Mouse (Mus musculus): ENCODE results near the gene Rflna. TPM values are rescaled to one million over a fixed set of nuclear protein-coding genes. Genes with fewer than 3 reads are reported as not detected.

Gene Rflna
- polyA plus RNA-seq (2015; fragmentation: Nextera tagmentation; extraction: Ambion mirVana) = 24.8 and 34.6 TPM in 2 replicates

DNA sequence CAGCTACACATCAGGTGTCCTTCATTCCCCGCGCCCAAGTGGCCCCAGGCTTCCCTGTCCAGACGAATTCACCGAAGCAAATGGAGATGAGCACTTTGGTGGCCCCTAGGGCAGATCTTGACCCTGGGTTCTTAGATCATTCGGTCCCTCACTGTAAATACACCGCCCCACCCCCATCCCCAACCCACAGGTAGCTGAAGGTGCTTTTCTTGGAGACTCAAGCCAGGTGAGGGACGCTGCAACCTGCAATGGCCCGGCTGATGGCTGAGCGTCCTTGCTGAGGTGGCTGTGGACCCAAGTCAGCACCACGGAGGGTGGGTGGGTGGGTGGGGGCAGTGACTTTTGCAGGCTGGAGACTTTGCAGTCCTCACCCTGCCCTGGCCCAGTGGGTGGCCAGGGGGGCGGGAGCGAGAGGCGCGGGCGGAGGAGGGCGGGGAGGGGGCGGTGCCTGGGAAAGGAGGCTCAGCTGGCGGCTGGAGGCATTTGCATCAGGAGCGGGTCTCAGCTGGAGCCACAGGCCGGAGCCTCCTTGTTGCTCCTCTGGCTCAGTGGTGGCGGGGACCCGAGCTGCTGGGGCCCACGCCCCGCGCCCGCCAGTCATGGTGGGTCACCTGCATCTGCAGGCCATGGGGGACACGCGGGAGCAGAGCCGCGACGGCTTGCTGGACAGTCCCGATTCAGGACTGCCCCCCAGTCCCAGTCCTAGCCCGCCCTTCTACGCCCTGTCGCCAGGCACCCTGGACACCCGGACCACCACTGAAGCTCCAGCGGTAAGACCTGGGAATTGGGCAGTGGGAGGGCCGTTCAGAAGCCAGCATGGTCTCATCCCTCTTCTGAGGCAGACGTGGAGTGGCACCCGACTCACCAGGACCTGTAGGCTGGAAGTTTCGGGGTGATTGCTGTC, at the start of gene Rflna:
Rflna (plus strand) TSS at position 253 of the 904 bp plus-strand sequence.
- H3K4me1 ChIP-seq = peaks cover 57% of the 10 kb centered on the region
- peak within 1 kb of the TSS; percentile 88 for H3K4me2 ChIP-seq
- H3K27ac ChIP-seq = no peak within 1 kb of the TSS
- H3K4me3 ChIP-seq = peak within 1 kb of the TSS; percentile 59
- WGBS = 2% methylated on average over 41 of the region's 41 CpGs
- H3K36me3 ChIP-seq = no peaks in the 10 kb centered on the region
- peak; percentile 48 for ATAC-seq (ENCODE audit: insufficient number of reproducible peaks, insufficient read depth, low FRiP score, low TSS enrichment, low read depth)
- peak within 1 kb of the TSS; percentile 78 for H3K9ac ChIP-seq
- H3K9me3 ChIP-seq = no peaks in the 10 kb centered on the region
- H3K27me3 ChIP-seq = peaks cover 22% of the 10 kb centered on the region

DNA sequence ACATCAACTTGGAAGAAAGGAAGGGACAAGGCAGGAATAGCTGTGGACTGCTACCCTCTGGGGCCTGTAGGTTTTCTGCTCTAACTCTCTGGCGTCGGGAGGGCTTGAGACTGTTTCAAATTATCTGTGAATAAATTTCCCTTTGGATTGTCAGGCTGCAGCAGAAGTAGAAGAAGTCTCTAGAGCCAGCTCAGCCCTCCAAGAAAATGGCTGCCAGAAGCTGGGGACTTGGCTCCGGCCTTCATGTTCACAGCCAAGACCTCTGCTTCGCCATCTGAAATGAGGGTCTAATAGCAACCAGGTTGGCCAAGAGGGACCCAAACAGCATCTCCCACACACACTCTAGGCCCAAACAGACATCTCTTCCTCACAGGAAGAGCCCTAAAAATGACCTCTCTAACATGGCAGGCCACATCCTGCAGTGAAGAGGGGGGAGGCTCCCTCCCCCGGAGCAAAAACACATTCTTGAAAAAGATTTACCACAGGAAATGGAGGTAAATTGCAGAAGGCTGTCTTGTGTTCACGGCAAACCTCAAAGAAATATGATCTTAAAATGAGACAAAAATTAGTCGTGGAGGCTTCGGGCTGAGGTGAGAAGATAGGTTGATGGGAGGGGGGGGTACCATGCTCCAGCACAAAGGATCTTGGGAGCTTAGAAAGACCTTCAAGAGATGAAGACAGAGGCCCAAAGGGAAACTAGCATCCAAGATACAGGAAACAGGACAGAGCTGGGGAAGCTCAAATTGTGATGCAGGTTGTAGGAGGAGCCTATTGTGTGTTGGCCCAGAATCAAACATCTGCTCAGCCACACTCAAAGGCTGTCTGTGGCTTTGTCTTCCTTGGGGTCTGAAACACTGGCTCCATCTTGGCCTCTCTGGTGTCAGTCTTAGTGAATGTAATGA, 48.4 kb upstream of the Rflna start:
- Histone ChIP-seq H3K27ac (peak overlapping the region; percentile 86), H3K9ac (no peak overlapping the region), H3K4me2 (no peak overlapping the region), H3K27me3 (no peaks in the 10 kb centered on the region), H3K36me3 (no peaks in the 10 kb centered on the region), H3K4me1 (peaks cover 55% of the 10 kb centered on the region), H3K9me3 (no peaks in the 10 kb centered on the region), H3K4me3 (no peak overlapping the region)
- WGBS = 26% methylated on average over 8 of the region's 8 CpGs
- ATAC-seq (ENCODE audit: insufficient number of reproducible peaks, insufficient read depth, low FRiP score, low TSS enrichment, low read depth) = no peak

DNA sequence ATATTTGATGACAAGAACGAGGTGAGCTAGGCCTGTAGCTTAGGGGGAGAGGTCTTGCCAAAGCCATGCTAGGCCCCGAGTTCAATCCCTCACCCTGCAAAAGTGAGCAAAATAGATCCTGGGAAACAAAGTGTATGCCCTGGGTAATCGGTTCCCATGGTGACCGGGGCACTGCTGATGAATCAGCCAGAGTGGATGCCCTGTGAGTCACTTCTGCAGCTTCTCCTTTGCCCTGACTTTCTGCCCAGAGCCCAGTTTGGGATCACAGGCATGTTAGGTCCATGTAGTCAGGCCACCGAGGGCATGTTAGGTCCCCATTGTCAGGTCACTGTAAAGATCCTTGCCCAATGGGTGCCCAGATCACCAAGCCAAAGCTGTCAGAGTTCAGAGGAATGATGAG, 45.5 kb upstream of the Rflna start:
- H3K4me2 ChIP-seq = no peak overlapping the region
- H3K9ac ChIP-seq = no peak overlapping the region
- H3K4me1 ChIP-seq = peaks cover 57% of the 10 kb centered on the region
- H3K36me3 ChIP-seq = no peaks in the 10 kb centered on the region
- no peak overlapping the region for H3K27ac ChIP-seq
- WGBS = 74% methylated on average over 5 of the region's 5 CpGs
- H3K27me3 ChIP-seq = no peaks in the 10 kb centered on the region
- H3K4me3 ChIP-seq = no peak overlapping the region
- ATAC-seq (ENCODE audit: insufficient number of reproducible peaks, insufficient read depth, low FRiP score, low TSS enrichment, low read depth) = no peak
- no peaks in the 10 kb centered on the region for H3K9me3 ChIP-seq

DNA sequence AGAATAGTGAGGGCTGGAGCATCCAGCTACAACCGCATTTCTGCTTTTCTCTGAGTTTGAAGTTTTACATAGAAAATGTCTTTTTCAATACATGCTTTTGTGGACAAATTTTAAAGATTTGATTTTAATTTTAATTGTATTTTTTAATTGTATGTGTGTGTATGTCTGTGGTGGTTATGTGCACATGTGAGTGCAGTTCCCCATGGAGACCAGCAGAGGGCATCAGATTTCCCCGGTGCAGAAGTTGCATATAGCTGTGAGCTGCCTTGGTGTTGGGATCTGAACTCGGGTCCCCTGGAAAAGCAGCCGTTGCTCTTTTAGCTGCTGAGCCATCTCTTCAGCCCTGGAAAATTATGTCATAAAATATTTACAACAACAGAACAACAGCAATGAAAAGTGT, 43.9 kb upstream of the Rflna start:
- H3K4me2 ChIP-seq = no peak overlapping the region
- peaks cover 59% of the 10 kb centered on the region for H3K4me1 ChIP-seq
- no peaks in the 10 kb centered on the region for H3K36me3 ChIP-seq
- no peak overlapping the region for H3K4me3 ChIP-seq
- no peaks in the 10 kb centered on the region for H3K27me3 ChIP-seq
- no peaks in the 10 kb centered on the region for H3K9me3 ChIP-seq
- no peak for ATAC-seq (ENCODE audit: insufficient number of reproducible peaks, insufficient read depth, low FRiP score, low TSS enrichment, low read depth)
- no peak overlapping the region for H3K9ac ChIP-seq
- WGBS = 97% methylated on average over 4 of the region's 4 CpGs
- H3K27ac ChIP-seq = no peak overlapping the region

DNA sequence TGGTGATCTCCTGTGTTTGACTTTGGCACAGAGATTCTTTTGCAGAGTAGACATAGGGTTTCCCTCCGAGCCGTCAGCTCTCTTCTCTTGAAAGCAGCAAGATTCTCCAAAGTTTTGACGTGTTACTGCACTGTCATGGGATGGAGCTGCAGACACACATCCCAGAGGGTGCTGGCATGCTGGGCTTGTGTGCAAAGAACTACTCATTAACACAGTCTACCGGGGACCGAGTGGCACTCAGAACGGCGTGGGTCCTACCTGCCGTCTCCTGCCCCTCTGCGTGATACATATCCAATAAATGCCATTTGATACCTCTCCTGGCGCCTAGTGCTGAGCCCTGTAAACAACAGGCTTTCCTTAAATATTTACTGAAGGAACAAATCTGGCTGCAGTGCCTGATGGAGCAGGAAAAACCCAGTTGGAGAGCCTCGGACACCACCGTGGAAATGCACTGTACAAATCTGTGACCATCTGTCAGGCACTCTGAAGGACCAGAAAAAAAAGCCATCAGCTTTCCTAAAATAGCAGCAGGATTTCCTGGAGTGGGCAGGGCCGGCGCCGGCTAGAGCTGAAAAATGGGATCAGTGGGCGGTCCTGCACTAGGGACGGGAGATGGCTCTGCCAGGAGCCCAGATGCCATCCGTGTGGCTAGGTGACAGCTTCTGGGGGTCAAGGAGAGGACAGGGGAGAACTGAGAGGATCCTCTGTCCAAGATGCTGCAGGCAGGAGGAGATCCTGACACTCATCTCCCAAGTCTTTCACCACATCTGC, 42.7 kb upstream of the Rflna start:
- Histone ChIP-seq H3K4me2 (peak overlapping the region; percentile 12), H3K9me3 (no peaks in the 10 kb centered on the region), H3K4me3 (no peak overlapping the region), H3K36me3 (no peaks in the 10 kb centered on the region), H3K9ac (no peak overlapping the region), H3K4me1 (peaks cover 51% of the 10 kb centered on the region), H3K27me3 (no peaks in the 10 kb centered on the region), H3K27ac (peak overlapping the region; percentile 76)
- ATAC-seq (ENCODE audit: insufficient number of reproducible peaks, insufficient read depth, low FRiP score, low TSS enrichment, low read depth) = no peak
- WGBS = 26% methylated on average over 18 of the region's 18 CpGs

DNA sequence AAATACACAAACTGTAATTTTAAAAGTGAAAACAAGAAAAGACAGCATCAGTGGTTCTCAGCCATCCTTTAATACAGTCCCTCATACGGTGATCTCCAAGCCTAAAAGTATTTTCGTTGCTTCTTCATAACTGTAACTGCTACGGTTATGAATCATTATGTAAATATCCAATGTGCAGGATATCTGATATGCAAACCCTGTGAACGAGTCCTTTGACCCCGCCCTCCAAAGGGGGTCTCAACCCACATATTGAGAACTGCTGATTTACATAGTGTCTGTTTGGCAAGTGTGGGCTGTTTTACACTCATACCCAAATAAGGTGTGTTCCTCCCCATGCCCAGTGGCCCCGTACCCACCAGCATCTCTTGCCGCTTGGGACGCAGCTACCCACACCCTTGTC, 41.6 kb upstream of the Rflna start:
- 77% methylated on average over 8 of the region's 8 CpGs for WGBS
- Histone ChIP-seq H3K27ac (no peak overlapping the region), H3K27me3 (no peaks in the 10 kb centered on the region), H3K36me3 (no peaks in the 10 kb centered on the region), H3K9me3 (no peaks in the 10 kb centered on the region), H3K4me3 (no peak overlapping the region), H3K4me2 (no peak overlapping the region), H3K9ac (no peak overlapping the region), H3K4me1 (peaks cover 51% of the 10 kb centered on the region)
- ATAC-seq (ENCODE audit: insufficient number of reproducible peaks, insufficient read depth, low FRiP score, low TSS enrichment, low read depth) = no peak

DNA sequence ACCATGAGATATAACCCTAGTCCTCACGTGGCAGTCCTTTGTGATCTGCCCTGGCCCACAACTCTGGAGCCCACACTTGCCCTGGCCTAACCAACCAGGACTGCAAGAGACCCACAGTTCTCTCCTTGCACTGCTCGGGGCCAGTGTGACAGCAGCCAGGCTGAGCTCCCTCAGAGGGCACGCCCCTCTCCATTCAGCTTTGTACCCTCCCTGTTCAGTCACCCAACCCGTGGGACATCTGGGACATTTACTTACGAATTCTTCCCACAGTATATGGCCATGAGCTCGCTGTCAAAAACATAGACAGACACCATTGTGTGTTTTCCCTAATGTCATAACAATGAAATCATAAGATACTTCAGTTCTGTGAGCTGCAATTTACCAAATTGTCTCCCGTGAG, 40.3 kb upstream of the Rflna start:
- Histone ChIP-seq H3K4me2 (no peak overlapping the region), H3K36me3 (no peaks in the 10 kb centered on the region), H3K4me1 (peaks cover 57% of the 10 kb centered on the region), H3K9me3 (no peaks in the 10 kb centered on the region), H3K27ac (peak overlapping the region; percentile 81; the same call in 1 of the 2 replicates), H3K27me3 (no peaks in the 10 kb centered on the region), H3K4me3 (no peak overlapping the region), H3K9ac (no peak overlapping the region)
- no peak for ATAC-seq (ENCODE audit: insufficient number of reproducible peaks, insufficient read depth, low FRiP score, low TSS enrichment, low read depth)
- WGBS = 62% methylated on average over 7 of the region's 7 CpGs

DNA sequence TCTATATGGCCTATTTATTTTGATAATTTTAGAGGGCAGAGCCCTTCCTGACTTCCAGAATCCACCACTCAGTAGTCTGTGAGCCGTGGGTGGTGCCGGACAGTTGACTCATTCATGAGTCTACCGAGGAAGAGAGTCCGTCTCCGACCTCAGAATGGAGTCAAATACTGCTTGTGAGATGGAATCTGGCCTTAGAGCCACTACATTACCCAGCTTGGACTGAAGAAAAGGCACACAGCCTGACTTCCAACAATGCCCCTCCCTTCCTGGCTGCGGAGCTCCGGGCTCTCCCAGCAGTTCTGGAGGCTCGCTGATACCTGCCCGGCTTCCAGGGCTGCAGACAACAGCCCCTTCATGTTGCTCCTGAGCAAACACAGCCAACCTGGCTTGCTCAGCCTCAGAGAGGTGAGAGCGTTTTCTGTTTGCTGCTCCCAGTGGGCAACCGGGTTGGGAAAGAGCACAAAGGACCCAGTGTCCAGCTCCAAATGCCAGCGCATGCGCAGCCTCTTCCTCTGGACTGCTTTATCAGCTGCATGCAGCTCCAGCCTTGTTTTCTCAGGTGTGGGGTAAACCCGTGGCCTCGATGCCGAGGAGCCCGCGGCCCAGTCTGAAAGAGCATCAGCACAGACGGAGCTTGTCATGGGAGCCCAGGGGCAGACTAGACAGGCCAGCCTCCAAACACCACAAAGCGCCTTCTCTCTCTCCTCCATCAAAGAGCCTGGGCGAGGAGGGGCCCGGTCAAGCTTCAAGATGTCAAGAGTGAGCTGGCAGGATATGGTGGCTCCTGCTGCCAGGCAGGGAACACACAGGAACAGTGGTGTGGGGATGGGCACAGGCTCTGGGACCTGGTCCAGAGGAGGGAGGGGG, 39.0 kb upstream of the Rflna start:
- H3K4me2 ChIP-seq = peak overlapping the region; percentile 53
- H3K4me1 ChIP-seq = peaks cover 57% of the 10 kb centered on the region
- peak overlapping the region; percentile 25 for H3K4me3 ChIP-seq
- peak overlapping the region; percentile 44 for H3K9ac ChIP-seq
- H3K27ac ChIP-seq = peak overlapping the region; percentile 81
- no peaks in the 10 kb centered on the region for H3K9me3 ChIP-seq
- no peaks in the 10 kb centered on the region for H3K27me3 ChIP-seq
- H3K36me3 ChIP-seq = no peaks in the 10 kb centered on the region
- 29% methylated on average over 22 of the region's 22 CpGs for WGBS
- ATAC-seq (ENCODE audit: insufficient number of reproducible peaks, insufficient read depth, low FRiP score, low TSS enrichment, low read depth) = peak; percentile 32; the same call in 1 of the 2 replicates

DNA sequence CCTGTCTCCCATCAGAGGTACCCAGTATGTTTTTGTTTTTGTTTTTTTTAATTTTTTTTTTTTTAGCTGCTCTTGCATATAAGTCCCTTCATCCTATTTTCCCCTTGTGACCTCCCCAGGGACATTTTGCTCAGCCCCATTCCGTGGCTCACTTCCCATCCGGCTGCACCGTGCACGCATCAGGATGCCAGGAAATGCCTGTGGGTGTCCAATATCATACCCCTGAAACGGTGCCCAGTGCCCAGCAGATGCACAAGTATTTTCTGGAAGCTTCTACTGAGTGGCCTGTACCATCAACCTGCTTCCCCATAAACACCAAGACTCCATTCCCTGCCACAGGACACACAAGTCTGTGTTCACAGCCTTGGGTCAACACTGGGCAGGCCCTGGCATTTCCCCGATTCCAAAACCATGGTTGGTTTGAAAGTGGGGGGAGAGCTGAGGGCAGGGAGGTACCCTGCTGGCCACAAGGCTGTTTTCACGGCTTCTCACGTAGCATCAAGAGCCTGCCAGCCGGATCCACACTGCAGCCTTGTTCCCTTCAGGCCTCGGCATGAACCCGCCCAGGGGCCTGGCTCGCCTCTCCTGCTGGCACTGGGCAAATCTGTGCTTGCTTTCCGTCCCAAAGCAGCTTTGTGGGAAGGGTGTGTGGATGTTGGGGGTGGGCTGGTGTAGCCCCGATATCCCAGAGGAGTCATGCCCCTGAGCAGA, 36.2 kb upstream of the Rflna start:
- Histone ChIP-seq H3K4me1 (peaks cover 50% of the 10 kb centered on the region), H3K9ac (no peak overlapping the region)
- WGBS = 53% methylated on average over 14 of the region's 14 CpGs

DNA sequence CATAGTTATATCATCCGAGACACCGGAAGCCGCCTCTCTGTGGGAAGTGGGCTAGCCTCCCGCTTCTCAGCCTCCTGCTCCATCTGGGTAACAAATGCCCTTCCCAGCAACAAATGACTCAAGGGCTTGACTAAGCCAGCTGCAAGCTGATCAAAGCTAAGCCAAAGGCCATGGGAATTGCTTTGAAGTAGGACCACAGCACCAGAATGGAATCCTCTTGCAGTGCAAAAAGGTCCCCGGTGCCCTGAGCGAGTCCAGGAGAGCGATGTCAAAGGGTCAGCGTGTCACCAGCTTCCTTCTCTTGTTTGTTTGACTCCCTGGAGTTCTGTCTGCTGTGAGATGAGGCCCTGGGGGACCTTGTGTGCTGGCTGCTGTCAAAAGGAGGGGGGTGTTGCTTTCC, 33.2 kb upstream of the Rflna start:
- no peak for ATAC-seq (ENCODE audit: insufficient number of reproducible peaks, insufficient read depth, low FRiP score, low TSS enrichment, low read depth)
- Histone ChIP-seq H3K4me2 (no peak overlapping the region), H3K4me3 (no peak overlapping the region), H3K4me1 (peaks cover 27% of the 10 kb centered on the region), H3K27ac (0 out of 2 replicates have a peak overlapping the region, but pooled peaks have one; percentile 1), H3K36me3 (no peaks in the 10 kb centered on the region), H3K9me3 (no peaks in the 10 kb centered on the region), H3K9ac (no peak overlapping the region), H3K27me3 (no peaks in the 10 kb centered on the region)
- WGBS = 22% methylated on average over 8 of the region's 8 CpGs

More for the DNA sequence above, 36.2 kb upstream of the Rflna start:
- no peaks in the 10 kb centered on the region for H3K9me3 ChIP-seq
- no peak overlapping the region for H3K4me2 ChIP-seq
- H3K27me3 ChIP-seq = no peaks in the 10 kb centered on the region
- peak; percentile 54; the same call in 1 of the 2 replicates for ATAC-seq (ENCODE audit: insufficient number of reproducible peaks, insufficient read depth, low FRiP score, low TSS enrichment, low read depth)
- no peaks in the 10 kb centered on the region for H3K36me3 ChIP-seq
- H3K27ac ChIP-seq = peak overlapping the region; percentile 77
- H3K4me3 ChIP-seq = no peak overlapping the region

All from embryonic facial prominence, embryonic 13.5 days (tissue).